Mouse (Mus musculus) hindbrain, embryonic 15.5 days (tissue): ENCODE results near the gene Ppm1l. TPM values are rescaled to one million over a fixed set of nuclear protein-coding genes. Genes with fewer than 3 reads are reported as not detected.

Experiments used
- ATAC-seq: fragments of 200-750 bp; cut with Nextera tagmentation; 2 replicates; pipeline ENCODE4 v1.8.0; 2017; ENCODE audit warnings: low read depth, moderate number of reproducible peaks, moderate TSS enrichment; ENCODE audit not compliant: low FRiP score
- H3K27ac ChIP-seq: fragments of 300-500 bp; sonication (generic); replicated peaks from 2 replicates; pipeline ENCODE4 v1.5.1; 2015; ENCODE audit warnings: mild to moderate bottlenecking, inconsistent platforms
- H3K27me3 ChIP-seq: fragments of 300-500 bp; sonication (generic); 2 replicates; pipeline ENCODE4 v1.6.1; 2015; ENCODE audit warnings: control low read depth, inconsistent platforms
- H3K36me3 ChIP-seq: fragments of 300-500 bp; sonication (generic); 2 replicates; pipeline ENCODE4 v1.6.1; 2015; ENCODE audit warnings: control low read depth, inconsistent platforms
- H3K4me1 ChIP-seq: fragments of 300-500 bp; sonication (generic); replicated peaks from 2 replicates; pipeline ENCODE4 v1.6.1; 2015; ENCODE audit warnings: control low read depth, inconsistent platforms
- H3K4me2 ChIP-seq: fragments of 300-500 bp; sonication (generic); 2 replicates; pipeline ENCODE4 v1.6.1; 2015; ENCODE audit warnings: moderate library complexity, mild to moderate bottlenecking, inconsistent platforms
- H3K4me3 ChIP-seq: fragments of 300-500 bp; sonication (generic); 2 replicates; pipeline ENCODE4 v1.5.1; 2015; ENCODE audit warnings: mild to moderate bottlenecking, inconsistent platforms
- H3K9ac ChIP-seq: fragments of 300-500 bp; sonication (generic); 2 replicates; pipeline ENCODE4 v1.6.1; 2015; ENCODE audit warnings: inconsistent platforms
- H3K9me3 ChIP-seq: fragments of 300-500 bp; sonication (generic); 2 replicates; pipeline ENCODE4 v1.6.1; 2016; ENCODE audit warnings: control low read depth, inconsistent platforms
- WGBS: fragments of 180-500 bp; shearing (Covaris S2); methylation state at CpG from one replicate; pipeline ENCODE4 v1.1.7; 2015; 5-methylcytosine and 5-hydroxymethylcytosine counted together
- polyA plus RNA-seq: library from polyadenylated mRNA; unstranded; fragments of >200 nt; fragmentation: Nextera tagmentation; extraction: Ambion mirVana; gene quantifications from 2 replicates; pipeline ENCODE4 v1.2.1, GENCODE M21; 2015

Gene Ppm1l
- polyA plus RNA-seq, 1 experiment from 2014 or later: 22.5 TPM

DNA sequence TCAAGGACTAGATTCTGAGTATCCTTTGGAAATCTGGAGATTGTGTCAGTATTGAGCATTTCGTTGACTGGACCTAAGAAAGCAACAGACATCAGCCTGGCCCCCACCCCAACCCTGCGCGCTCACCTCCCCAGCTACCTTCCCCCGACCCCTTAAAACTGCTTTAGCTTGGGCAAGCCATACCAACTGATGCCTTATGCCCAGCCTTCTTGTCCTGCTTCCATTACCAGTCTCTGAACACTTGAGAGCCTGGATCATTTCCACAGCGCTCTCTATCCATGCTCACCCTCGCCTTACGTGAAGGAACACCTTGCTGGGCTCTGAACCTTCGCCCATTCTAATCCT lies 41.9 kb downstream of the Ppm1l start:
- Histone ChIP-seq H3K9me3 (no peaks in the 10 kb centered on the region), H3K27me3 (no peaks in the 10 kb centered on the region), H3K27ac (no peak overlapping the region), H3K36me3 (no peaks in the 10 kb centered on the region), H3K4me3 (no peak overlapping the region), H3K4me1 (peaks cover 12% of the 10 kb centered on the region), H3K9ac (no peak overlapping the region), H3K4me2 (no peak overlapping the region)
- ATAC-seq: no peak
- 98% methylated on average over 8 of the region's 8 CpGs for WGBS

DNA sequence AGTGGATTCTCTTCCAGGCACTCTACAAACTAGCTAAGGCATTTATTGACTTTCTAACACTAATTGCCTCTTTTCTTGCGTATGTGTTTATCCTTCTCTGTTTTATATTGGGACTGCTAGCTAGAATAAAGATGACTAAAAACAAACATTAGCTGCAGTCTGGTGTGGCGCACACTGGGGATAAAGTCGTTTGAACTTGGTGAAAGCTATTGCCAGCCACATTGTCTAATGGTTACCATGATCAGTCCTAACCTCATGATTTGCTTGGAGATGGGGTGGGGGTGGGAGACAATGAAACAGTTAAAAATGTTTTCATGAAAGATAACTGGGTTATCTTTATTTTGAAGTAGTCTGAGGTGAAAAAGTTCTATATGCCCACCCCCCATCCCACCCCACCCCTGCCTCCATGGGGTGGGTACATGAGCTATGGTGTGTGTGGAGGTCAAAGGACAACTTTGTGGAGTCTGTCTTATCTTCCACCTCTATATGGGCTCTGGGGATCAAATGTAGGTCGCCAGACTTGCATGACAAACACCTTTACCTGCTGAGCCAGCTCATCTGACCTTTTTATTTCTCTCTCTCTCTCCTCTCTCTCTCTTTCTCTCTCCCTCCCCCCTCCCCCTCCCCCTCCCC lies 43.7 kb downstream of the Ppm1l start:
- Histone ChIP-seq H3K4me2 (no peak overlapping the region), H3K9me3 (no peaks in the 10 kb centered on the region), H3K9ac (no peak overlapping the region), H3K36me3 (no peaks in the 10 kb centered on the region), H3K4me1 (peaks cover 12% of the 10 kb centered on the region), H3K27me3 (no peaks in the 10 kb centered on the region), H3K27ac (no peak overlapping the region), H3K4me3 (no peak overlapping the region)
- 76% methylated on average over 4 of the region's 4 CpGs for WGBS
- no peak for ATAC-seq

DNA sequence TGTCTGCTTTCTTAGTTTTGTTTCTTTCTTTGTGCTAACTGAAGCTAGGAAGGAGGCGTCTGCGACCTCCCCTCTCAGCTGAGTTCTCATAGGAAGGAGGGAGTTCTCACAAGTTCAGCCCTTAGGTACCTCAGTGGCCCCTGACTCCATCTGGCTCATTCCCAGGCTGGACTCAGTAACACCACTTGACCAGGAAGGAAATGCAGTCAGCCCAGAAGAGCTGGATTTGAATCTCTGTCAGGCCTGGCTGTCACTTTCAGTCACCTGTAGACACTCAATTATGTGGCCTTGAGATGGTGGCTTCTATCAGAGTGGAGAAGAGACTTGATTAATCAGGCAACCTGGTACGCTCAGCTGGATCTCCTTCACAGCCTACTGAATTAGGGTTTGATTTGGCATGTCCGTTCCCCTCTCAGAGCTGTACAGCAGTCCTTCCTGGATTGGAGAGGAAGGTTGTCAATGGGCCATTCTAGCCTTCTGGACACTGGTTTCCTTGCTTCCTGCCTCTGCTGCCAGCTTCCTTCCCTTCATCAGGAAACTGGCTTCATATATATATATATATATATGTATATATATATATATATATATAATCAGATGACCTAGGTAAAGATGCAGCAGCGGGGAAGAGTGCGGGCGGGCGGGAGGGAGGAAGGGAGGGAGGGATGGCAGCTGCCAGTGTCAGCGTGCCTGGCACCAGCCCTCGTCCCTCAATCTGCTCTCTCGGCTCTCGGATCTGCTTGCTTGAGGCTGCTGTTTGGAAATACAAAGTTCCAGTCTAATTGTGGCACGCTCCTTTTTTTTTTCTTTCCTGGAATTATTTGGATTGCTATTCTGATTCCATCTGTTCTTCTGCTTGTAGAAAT lies 45.1 kb downstream of the Ppm1l start:
- Histone ChIP-seq H3K27ac (peak overlapping the region; percentile 66; the same call in 1 of the 2 replicates), H3K4me2 (no peak overlapping the region), H3K9me3 (no peaks in the 10 kb centered on the region), H3K4me1 (peaks cover 12% of the 10 kb centered on the region), H3K9ac (no peak overlapping the region), H3K4me3 (no peak overlapping the region), H3K36me3 (no peaks in the 10 kb centered on the region), H3K27me3 (no peaks in the 10 kb centered on the region)
- no peak for ATAC-seq
- WGBS: 60% methylated on average over 11 of the region's 13 CpGs

DNA sequence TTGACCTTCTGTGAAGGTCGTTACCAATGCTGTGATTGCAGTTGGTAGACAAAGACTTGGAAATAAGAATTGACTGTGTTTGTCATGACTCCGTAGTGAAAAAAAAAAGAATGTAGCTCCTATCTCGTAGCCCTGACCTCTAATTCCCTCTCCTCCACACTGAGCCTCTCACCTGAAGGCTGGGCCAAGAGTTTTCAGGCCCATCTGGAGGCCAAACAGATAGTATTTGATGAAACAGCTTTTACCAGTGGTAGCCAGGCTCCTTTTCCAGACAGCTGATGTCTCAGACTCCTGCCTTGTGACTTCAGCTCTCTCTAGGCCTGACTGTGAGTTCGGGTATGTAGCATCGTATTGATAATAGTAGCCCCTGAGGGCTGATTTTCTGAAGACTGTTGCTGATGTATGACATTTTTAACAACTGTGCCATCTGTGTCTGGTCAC lies 45.7 kb downstream of the Ppm1l start:
- Histone ChIP-seq H3K36me3 (no peaks in the 10 kb centered on the region), H3K27me3 (no peaks in the 10 kb centered on the region), H3K9ac (no peak overlapping the region), H3K4me3 (no peak overlapping the region), H3K4me2 (no peak overlapping the region), H3K4me1 (peaks cover 12% of the 10 kb centered on the region), H3K9me3 (no peaks in the 10 kb centered on the region), H3K27ac (peak overlapping the region; percentile 66)
- WGBS: 66% methylated on average over 5 of the region's 5 CpGs
- ATAC-seq: 0 out of 2 replicates have a peak, but pooled peaks have one; percentile 35

- no peak overlapping the region for H3K9ac ChIP-seq
- no peak overlapping the region for H3K4me3 ChIP-seq
- no peaks in the 10 kb centered on the region for H3K27me3 ChIP-seq
- 76% methylated on average over 4 of the region's 4 CpGs for WGBS
- peaks cover 12% of the 10 kb centered on the region for H3K4me1 ChIP-seq
- no peaks in the 10 kb centered on the region for H3K36me3 ChIP-seq
- H3K4me2 ChIP-seq: no peak overlapping the region
- ATAC-seq: no peak
- peak overlapping the region; percentile 66; the same call in 1 of the 2 replicates for H3K27ac ChIP-seq
- H3K9me3 ChIP-seq: no peaks in the 10 kb centered on the region
Observed at GRCm38 (mm10) chr3:69362906-69363305, 46.2 kb downstream of the Ppm1l start.

GRCm38 (mm10) chr3:69364151-69364550 lies 47.5 kb downstream of the Ppm1l start:
- Histone ChIP-seq H3K4me2 (no peak overlapping the region), H3K4me3 (no peak overlapping the region), H3K9me3 (no peaks in the 10 kb centered on the region), H3K9ac (no peak overlapping the region), H3K36me3 (no peaks in the 10 kb centered on the region), H3K27ac (no peak overlapping the region), H3K27me3 (no peaks in the 10 kb centered on the region), H3K4me1 (peaks cover 12% of the 10 kb centered on the region)
- WGBS: 79% methylated on average over 6 of the region's 6 CpGs
- ATAC-seq: no peak

DNA sequence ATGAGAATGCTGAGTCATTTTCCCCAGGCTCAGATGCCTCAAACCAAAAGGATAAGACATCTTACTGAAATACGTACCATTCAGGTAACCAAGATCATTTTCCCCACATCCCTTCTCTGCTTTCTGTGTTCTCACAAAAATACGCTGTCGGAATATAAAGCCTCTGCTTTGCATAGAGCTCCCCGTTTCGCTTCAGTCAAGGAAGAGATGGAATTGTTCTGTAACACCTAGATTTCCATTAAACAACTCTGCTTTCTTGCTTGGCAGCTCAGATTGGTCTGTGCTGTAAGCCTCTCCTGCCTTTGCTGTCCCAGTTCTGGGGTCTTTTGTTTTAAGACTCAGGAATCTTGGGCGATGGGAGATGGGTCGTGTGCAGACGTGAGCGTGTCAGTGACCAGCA lies 51.3 kb downstream of the Ppm1l start:
- WGBS: 87% methylated on average over 9 of the region's 9 CpGs
- no peaks in the 10 kb centered on the region for H3K27me3 ChIP-seq
- H3K4me3 ChIP-seq: no peak overlapping the region
- no peak overlapping the region for H3K4me2 ChIP-seq
- no peak for ATAC-seq
- H3K4me1 ChIP-seq: no peaks in the 10 kb centered on the region
- H3K36me3 ChIP-seq: no peaks in the 10 kb centered on the region
- H3K9ac ChIP-seq: no peak overlapping the region
- H3K27ac ChIP-seq: no peak overlapping the region
- H3K9me3 ChIP-seq: no peaks in the 10 kb centered on the region

GRCm38 (mm10) chr3:69372731-69373130 lies 56.1 kb downstream of the Ppm1l start:
- WGBS: 82% methylated on average over 3 of the region's 3 CpGs

DNA sequence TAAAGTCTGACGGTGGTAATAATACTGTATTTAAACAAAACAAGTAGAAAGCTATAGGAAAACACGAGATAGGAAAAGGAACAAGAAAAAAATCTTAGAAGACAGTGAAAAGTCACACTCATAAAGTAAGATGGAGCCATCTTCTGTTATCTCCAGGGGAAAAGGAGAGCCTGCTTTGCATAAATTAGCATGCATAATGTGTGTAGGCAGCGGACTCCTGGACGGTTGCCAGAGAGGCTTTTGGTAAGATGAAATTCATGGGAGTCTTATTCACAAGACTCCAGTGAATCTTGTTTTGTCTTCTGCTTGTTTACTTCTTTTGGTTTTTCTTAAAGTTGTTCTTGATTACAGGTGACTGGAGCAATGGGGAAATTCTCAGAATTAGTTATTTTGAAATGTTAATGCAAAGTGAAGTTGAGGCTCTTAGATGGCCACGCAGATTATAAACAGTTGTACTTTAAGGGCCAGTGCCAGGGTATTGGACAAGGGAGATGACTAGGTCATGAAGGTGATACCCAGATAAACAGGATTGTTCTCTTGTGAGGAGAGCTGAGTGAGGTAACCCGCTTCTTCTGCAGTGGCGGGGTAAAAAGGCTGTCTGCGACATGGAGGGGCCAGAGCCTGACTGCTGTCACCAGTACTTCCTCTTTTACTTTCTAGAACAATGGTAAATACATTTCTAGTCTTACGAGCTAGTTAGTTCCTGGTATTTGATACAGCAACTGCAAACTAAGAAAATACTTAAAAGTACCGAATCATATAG lies 57.1 kb downstream of the Ppm1l start:
- Histone ChIP-seq H3K27me3 (no peaks in the 10 kb centered on the region), H3K36me3 (no peaks in the 10 kb centered on the region), H3K9me3 (no peaks in the 10 kb centered on the region), H3K4me3 (no peak overlapping the region), H3K9ac (no peak overlapping the region), H3K4me1 (peaks cover 6% of the 10 kb centered on the region; the same call in 1 of the 2 replicates), H3K4me2 (no peak overlapping the region), H3K27ac (no peak overlapping the region)
- ATAC-seq: peak; percentile 73; the same call in 1 of the 2 replicates
- WGBS: 50% methylated on average over 10 of the region's 10 CpGs

More at GRCm38 (mm10) chr3:69372731-69373130, 56.1 kb downstream of the Ppm1l start:
- Histone ChIP-seq H3K4me1 (peaks cover 6% of the 10 kb centered on the region; the same call in 1 of the 2 replicates), H3K9ac (no peak overlapping the region), H3K4me3 (no peak overlapping the region), H3K9me3 (no peaks in the 10 kb centered on the region), H3K36me3 (no peaks in the 10 kb centered on the region), H3K27ac (no peak overlapping the region), H3K4me2 (no peak overlapping the region), H3K27me3 (no peaks in the 10 kb centered on the region)
- no peak for ATAC-seq

- Histone ChIP-seq H3K27ac (no peak overlapping the region), H3K4me2 (no peak overlapping the region), H3K9me3 (no peaks in the 10 kb centered on the region), H3K36me3 (no peaks in the 10 kb centered on the region), H3K9ac (no peak overlapping the region), H3K27me3 (no peaks in the 10 kb centered on the region), H3K4me1 (peaks cover 6% of the 10 kb centered on the region; the same call in 1 of the 2 replicates), H3K4me3 (no peak overlapping the region)
- ATAC-seq: no peak
- 86% methylated on average over 5 of the region's 5 CpGs for WGBS
Observed at GRCm38 (mm10) chr3:69374538-69374937, 57.9 kb downstream of the Ppm1l start.

- no peak for ATAC-seq
- Histone ChIP-seq H3K9ac (no peak overlapping the region), H3K27me3 (no peaks in the 10 kb centered on the region), H3K9me3 (no peaks in the 10 kb centered on the region), H3K4me1 (peaks cover 6% of the 10 kb centered on the region; the same call in 1 of the 2 replicates), H3K4me2 (no peak overlapping the region), H3K27ac (no peak overlapping the region), H3K4me3 (no peak overlapping the region), H3K36me3 (no peaks in the 10 kb centered on the region)
- WGBS: 79% methylated on average over 5 of the region's 5 CpGs
Observed at GRCm38 (mm10) chr3:69374983-69375382, 58.3 kb downstream of the Ppm1l start.

DNA sequence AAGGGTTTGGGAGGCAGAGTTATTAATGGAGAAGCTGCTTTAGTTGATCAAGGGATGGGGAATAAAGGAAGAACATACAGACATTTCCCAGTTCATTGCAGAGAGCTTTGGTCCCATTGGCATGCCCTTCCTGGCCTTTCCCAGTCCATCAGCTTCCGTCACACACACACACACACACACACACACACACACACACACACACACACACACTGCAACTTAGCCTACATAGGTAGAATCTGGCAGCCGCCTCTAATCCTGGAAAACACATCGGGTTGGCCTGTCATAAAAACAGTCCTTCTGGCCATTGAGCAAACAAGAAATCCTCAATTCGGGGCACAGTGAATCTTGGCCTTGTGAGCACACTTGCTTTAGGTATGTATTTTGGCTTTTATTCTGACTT lies 64.6 kb downstream of the Ppm1l start:
- Histone ChIP-seq H3K9me3 (no peaks in the 10 kb centered on the region), H3K27me3 (no peaks in the 10 kb centered on the region), H3K9ac (no peak overlapping the region), H3K4me2 (no peak overlapping the region), H3K4me1 (no peaks in the 10 kb centered on the region), H3K4me3 (no peak overlapping the region), H3K27ac (no peak overlapping the region), H3K36me3 (no peaks in the 10 kb centered on the region)
- 91% methylated on average over 4 of the region's 4 CpGs for WGBS
- ATAC-seq: no peak
